9 mouse cellular contexts compared by ENCODE assay signal in the genomic region with DNA sequence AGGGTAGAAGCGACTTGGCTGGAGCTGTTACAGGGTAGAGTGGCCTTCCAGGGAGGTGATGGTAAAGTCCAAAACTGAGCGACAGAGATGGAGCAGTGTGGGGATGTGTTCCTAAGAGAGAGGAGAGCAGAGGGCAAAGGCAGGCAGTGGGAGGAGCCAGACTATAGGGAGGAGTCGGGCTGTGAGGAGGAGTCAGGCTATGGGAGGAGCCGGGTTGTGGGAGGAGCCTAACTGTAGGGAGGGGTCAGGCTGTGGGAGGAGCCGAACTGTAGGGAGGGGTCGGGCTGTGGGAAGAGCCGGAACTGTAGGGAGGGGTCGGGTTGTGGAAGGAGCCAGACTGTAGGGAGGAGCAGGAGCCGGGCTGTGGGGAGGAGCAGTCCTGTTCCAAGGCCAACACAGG.
A peak's percentile ranks its signal among the peaks of the same experiment; 100 is the strongest.
DNase-seq lines count a peak whose midpoint lies in the region; ATAC-seq and TF ChIP-seq lines count a peak whose summit lies in the region.
"Had no signal": no experiment of that assay in that cellular context is flagged by ENCODE, and none has a peak within 500 bp of the region (broad histone marks: within the 10 kb centered on the region; RNA-seq: fewer than 3 reads in every experiment).

No protein-coding gene starts in this region.

- no peaks in the 10 kb centered on the region for H3K9me3 ChIP-seq in lung, embryonic 14.5 days (ENCODE audit: low read depth, low read length)
- H3K9me3 ChIP-seq in kidney, embryonic 14.5 days (ENCODE audit: control insufficient read depth, low read length), result no peaks in the 10 kb centered on the region
- H3K9me3 ChIP-seq: midbrain, embryonic 12.5 days had no signal

- H3K9ac ChIP-seq in lung, embryonic 14.5 days, result no peak overlapping the region
- no peak overlapping the region for H3K9ac ChIP-seq in kidney, embryonic 14.5 days (ENCODE audit: low read depth, low read length)
- H3K9ac ChIP-seq: midbrain, embryonic 12.5 days had no signal

- H3K27ac ChIP-seq in lung, embryonic 14.5 days (ENCODE audit: low read depth), result no peak overlapping the region
- H3K27ac ChIP-seq in kidney, embryonic 14.5 days (ENCODE audit: low read depth, low read length), result no peak overlapping the region

- DNase-seq in lung, embryonic 14.5 days, result peak; percentile 26
- no peak for DNase-seq in lung, adult 18-20 months
- DNase-seq in WW6 (ENCODE audit: low read depth, low spot score), result peak; percentile 83
- DNase-seq in layer of hippocampus, adult 18-20 months (ENCODE audit: low spot score in 2 of 2), result no peak
- DNase-seq in cerebellum, adult 9-11 months, result no peak

- WGBS in lung, embryonic 14.5 days, result 29% methylated on average over 9 of the region's 9 CpGs
- WGBS in kidney, embryonic 14.5 days, result 38% methylated on average over 9 of the region's 9 CpGs

- no peak for ATAC-seq in lung, embryonic 14.5 days (ENCODE audit: insufficient read depth)
- ATAC-seq in kidney, embryonic 14.5 days (ENCODE audit: low FRiP score, low TSS enrichment), result peak; percentile 36; the same call in 1 of the 2 replicates
- ATAC-seq in megakaryocyte progenitor cell, adult 5-6 weeks (replicated peaks; ENCODE audit: poor library complexity), result peak; percentile 64
- ATAC-seq in activated CD4-positive, CD25-positive, alpha-beta regulatory T cell, adult 4 months, result no peak

- no peak overlapping the region for H3K4me2 ChIP-seq in lung, embryonic 14.5 days
- H3K4me2 ChIP-seq in kidney, embryonic 14.5 days (replicated peaks; ENCODE audit: low read depth, low read length), result no peak overlapping the region
- H3K4me2 ChIP-seq: midbrain, embryonic 12.5 days had no signal

- H3K27me3 ChIP-seq in lung, embryonic 14.5 days (ENCODE audit: insufficient read depth, low read length), result no peaks in the 10 kb centered on the region
- H3K27me3 ChIP-seq in kidney, embryonic 14.5 days (ENCODE audit: control insufficient read depth, insufficient read depth, low read length), result no peaks in the 10 kb centered on the region
- H3K27me3 ChIP-seq: midbrain, embryonic 12.5 days had no signal

- H3K4me3 ChIP-seq in lung, embryonic 14.5 days (ENCODE audit: low read depth, low read length), result no peak overlapping the region
- no peak overlapping the region for H3K4me3 ChIP-seq in kidney, embryonic 14.5 days (ENCODE audit: low read length)
- H3K4me3 ChIP-seq: midbrain, embryonic 12.5 days had no signal

- no peaks in the 10 kb centered on the region for H3K4me1 ChIP-seq in lung, embryonic 14.5 days (ENCODE audit: insufficient read depth)
- H3K4me1 ChIP-seq in kidney, embryonic 14.5 days (ENCODE audit: control insufficient read depth, insufficient read depth, low read length), result 0 out of 2 replicates have a peak, but pooled peaks cover 3% of the 10 kb centered on the region

- TF ChIP-seq CTCF in lung, embryonic 14.5 days (IDR thresholded peaks at IDR 0.05; ENCODE audit: low read depth), result no peak

- H3K36me3 ChIP-seq in lung, embryonic 14.5 days (ENCODE audit: insufficient read depth), result peaks cover 26% of the 10 kb centered on the region; the same call in 1 of the 2 replicates
- H3K36me3 ChIP-seq in kidney, embryonic 14.5 days (ENCODE audit: control insufficient read depth, insufficient read depth, low read length), result peaks cover 28% of the 10 kb centered on the region; the same call in 1 of the 2 replicates

Comparison
In these comparisons a context has a peak if more than half of its experiments do, and no peak if none do; other contexts are left out.
1. DNase-seq: peak in lung, embryonic 14.5 days (single experiment) and WW6 (single experiment); none in lung, adult 18-20 months (0 of 2), layer of hippocampus, adult 18-20 months (0 of 2) and cerebellum, adult 9-11 months (single experiment).
2. ATAC-seq: peak in kidney, embryonic 14.5 days (single experiment) and megakaryocyte progenitor cell, adult 5-6 weeks (single experiment); none in lung, embryonic 14.5 days (single experiment) and activated CD4-positive, CD25-positive, alpha-beta regulatory T cell, adult 4 months (single experiment).